Mouse (Mus musculus) lung, postnatal 10 days (tissue): ENCODE results near the gene Gaa.
A peak's percentile ranks its signal among the peaks of the same experiment; 100 is the strongest.
"Not testable (repeated sequence)": the region's sequence is repeated elsewhere in the genome, so short reads cannot be mapped to it uniquely, and the experiment has no call there.

ENCODE experiments used
- DNase-seq: peaks from one replicate; pipeline ENCODE4 v3.0.0; 2021

The Gaa gene

GRCm38 (mm10) chr11:119267768-119268556 is at the start of gene Gaa:
Gene Gaa, plus strand, starts transcription at chr11:119267887.
- peak; percentile 96 for DNase-seq

- peak; percentile 57 for DNase-seq
Measured at GRCm38 (mm10) chr11:119219816-119220465, 47.7 kb upstream of the Gaa start.

- no peak for DNase-seq
Measured at GRCm38 (mm10) chr11:119221812-119222510, 45.7 kb upstream of the Gaa start.

- peak; percentile 91 for DNase-seq
Measured at GRCm38 (mm10) chr11:119223124-119223890, 44.4 kb upstream of the Gaa start.

- DNase-seq = no peak
Measured at GRCm38 (mm10) chr11:119224926-119225325, 42.8 kb upstream of the Gaa start.

- DNase-seq = no peak
Measured at GRCm38 (mm10) chr11:119225634-119226033, 42.1 kb upstream of the Gaa start.

- no peak for DNase-seq
Measured at GRCm38 (mm10) chr11:119227591-119227990, 40.1 kb upstream of the Gaa start.

- DNase-seq = peak; percentile 78
Measured at GRCm38 (mm10) chr11:119228091-119228781, 39.5 kb upstream of the Gaa start, which contains the start of the genes Tbc1d16 and Ccdc40. Gene Tbc1d16, minus strand, starts transcription at chr11:119228499. Gene Ccdc40, plus strand, starts transcription at chr11:119228572.

GRCm38 (mm10) chr11:119228846-119229626 is 38.7 kb upstream of the Gaa start:
- peak; percentile 91 for DNase-seq

GRCm38 (mm10) chr11:119234770-119235169 is 32.9 kb upstream of the Gaa start:
- no peak for DNase-seq

GRCm38 (mm10) chr11:119235596-119235995 is 32.1 kb upstream of the Gaa start:
- DNase-seq = peak; percentile 79

GRCm38 (mm10) chr11:119236354-119236753 is 31.3 kb upstream of the Gaa start:
- no peak for DNase-seq

- no peak for DNase-seq
Measured at GRCm38 (mm10) chr11:119237007-119237406, 30.7 kb upstream of the Gaa start.

- DNase-seq = peak; percentile 45
Measured at GRCm38 (mm10) chr11:119237568-119238304, 30.0 kb upstream of the Gaa start.

- DNase-seq = peak; percentile 75
Measured at GRCm38 (mm10) chr11:119238305-119238721, 29.4 kb upstream of the Gaa start.

GRCm38 (mm10) chr11:119239480-119239879 is 28.2 kb upstream of the Gaa start:
- no peak for DNase-seq

- DNase-seq = not testable (repeated sequence)
Measured at GRCm38 (mm10) chr11:119245543-119245942, 22.1 kb upstream of the Gaa start.

GRCm38 (mm10) chr11:119249011-119249410 is 18.7 kb upstream of the Gaa start:
- DNase-seq = peak; percentile 92

- peak; percentile 51 for DNase-seq
Measured at GRCm38 (mm10) chr11:119250998-119251397, 16.7 kb upstream of the Gaa start.

GRCm38 (mm10) chr11:119252854-119253541 is 14.7 kb upstream of the Gaa start:
- peak; percentile 80 for DNase-seq
